Mouse (Mus musculus) E14TG2a.4 (cell line): ENCODE data around the gene Rsph6a.

Source experiments
- CTCF ChIP-seq: conservative IDR thresholded peaks from 2 replicates; pipeline ENCODE4 v1.5.1; 2014; ENCODE audit warnings: low read length
- NANOG ChIP-seq: IDR thresholded peaks from 2 replicates; pipeline ENCODE4 v1.6.1; 2014; ENCODE audit warnings: borderline replicate concordance, low read length, mixed read lengths

GRCm38 (mm10) chr7:19097217-19097616, 42.7 kb downstream of the Rsph6a start:
- TF ChIP-seq CTCF (no peak), NANOG (no peak)
